Mouse (Mus musculus): ENCODE results near the gene Camk1. TPM values are rescaled to one million over a fixed set of nuclear protein-coding genes. Genes with fewer than 3 reads are reported as not detected.
A peak's percentile ranks its signal among the peaks of the same experiment; 100 is the strongest.

Gene Camk1
- 0.19 and 0.31 TPM in 2 replicates for polyA plus RNA-seq (2012)

DNA sequence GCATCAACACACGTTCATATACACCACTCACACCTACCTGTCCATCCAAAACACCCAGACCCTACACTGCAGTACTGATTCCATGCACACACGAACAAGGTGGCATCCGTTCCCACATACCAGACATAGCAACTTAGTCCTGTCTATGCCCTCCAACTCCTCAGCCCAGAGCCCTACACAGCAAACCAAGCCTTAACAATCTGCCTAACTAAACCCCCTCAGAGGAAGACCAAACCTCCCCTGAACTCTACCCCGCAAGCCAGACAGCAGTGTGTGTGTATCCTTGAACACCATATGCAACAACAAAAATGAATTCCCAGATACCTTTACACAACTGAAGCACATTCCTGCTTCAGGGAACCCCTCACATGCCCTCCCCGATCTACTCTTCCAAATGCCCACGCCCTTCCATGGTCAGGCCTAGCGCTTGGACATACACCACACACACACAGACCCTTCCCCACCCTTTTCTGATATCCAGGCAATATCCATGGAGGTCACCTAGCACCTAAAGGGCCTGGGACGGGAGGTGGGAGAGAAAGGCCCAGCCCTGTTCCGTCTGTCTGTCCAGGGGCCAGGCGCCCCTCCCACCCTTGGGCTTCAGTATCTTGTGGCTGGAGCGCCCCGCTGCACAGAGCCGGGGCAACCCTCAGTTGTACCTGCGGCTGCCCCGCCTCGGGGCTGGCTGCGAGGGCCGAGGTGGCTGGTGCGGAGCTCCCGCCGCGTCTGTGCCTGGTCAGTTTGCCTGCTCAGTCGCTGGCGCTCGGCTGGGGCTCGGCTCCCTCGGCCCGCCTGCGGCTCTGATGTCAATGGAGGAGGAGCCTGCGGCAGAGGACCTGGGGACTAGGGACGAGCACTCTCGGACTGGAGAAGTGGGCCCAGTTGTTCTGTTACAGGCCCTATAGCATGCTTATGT lies at the start of gene Camk1:
TSS of gene Camk1 (minus strand) at position 808 of the 916 bp plus-strand sequence.
- Histone ChIP-seq H3K4me1 (ENCODE audit: control insufficient read depth) (peaks cover 14% of the 10 kb centered on the region), H3K4me3 (replicated peaks) (peak within 1 kb of the TSS; percentile 59)

DNA sequence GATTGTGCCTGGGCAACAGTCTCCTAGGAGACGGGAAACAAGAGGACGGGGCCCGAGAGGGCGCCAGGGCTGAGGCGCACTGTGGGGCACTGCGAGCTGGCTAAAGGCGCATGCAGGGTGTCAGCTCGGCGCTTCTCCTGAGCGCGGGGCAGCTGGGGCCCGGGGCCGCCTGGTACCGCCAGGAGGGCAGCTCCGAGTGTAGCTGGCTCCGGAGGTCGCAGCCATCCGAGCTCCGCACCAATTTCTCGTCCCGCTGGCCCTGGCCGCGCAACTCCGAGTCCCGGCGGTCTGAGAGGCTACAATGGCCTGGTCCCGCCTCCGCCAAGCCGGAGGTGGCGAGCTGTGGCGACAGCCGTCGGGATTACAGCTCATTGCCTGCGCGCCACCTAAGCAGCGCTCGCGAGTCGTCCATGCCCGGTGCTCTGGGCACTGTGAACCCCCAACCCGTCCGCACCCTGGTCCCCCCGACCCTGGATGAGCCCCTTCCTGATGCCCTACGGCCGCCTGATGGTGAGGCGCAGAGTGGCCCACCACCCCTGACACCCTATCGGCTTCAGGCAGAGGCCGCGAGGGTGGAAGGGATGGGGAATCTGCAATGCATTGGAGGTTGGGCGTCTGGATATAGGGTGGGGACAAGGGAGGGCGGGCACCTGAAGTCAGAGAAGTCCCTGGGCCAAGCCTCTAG lies 48.7 kb upstream of the Camk1 start:
- Histone ChIP-seq H3K4me3 (replicated peaks) (peak overlapping the region; percentile 26), H3K36me3 (ENCODE audit: control insufficient read depth) (peaks cover 40% of the 10 kb centered on the region), H3K4me1 (ENCODE audit: control insufficient read depth) (peaks cover 8% of the 10 kb centered on the region), H3K9me3 (ENCODE audit: control insufficient read depth, low read length) (peaks cover 3% of the 10 kb centered on the region; the same call in 1 of the 2 replicates), H3K27me3 (ENCODE audit: control insufficient read depth) (peaks cover 27% of the 10 kb centered on the region)
- TF ChIP-seq TAL1 (IDR thresholded peaks at IDR 0.05; ENCODE audit: low read length) = no peak
- no peak for TF ChIP-seq GATA1 (IDR thresholded peaks at IDR 0.05; ENCODE audit: low read length)

More for the DNA sequence above, at the start of gene Camk1:
- TF ChIP-seq GATA1 (IDR thresholded peaks at IDR 0.05; ENCODE audit: low read length) (no peak), TAL1 (IDR thresholded peaks at IDR 0.05; ENCODE audit: low read length) (no peak)
- H3K36me3 ChIP-seq (ENCODE audit: control insufficient read depth) = no peaks in the 10 kb centered on the region; the same call in 1 of the 2 replicates
- peaks cover 10% of the 10 kb centered on the region for H3K27me3 ChIP-seq (ENCODE audit: control insufficient read depth)
- H3K9me3 ChIP-seq (ENCODE audit: control insufficient read depth, low read length) = no peaks in the 10 kb centered on the region

DNA sequence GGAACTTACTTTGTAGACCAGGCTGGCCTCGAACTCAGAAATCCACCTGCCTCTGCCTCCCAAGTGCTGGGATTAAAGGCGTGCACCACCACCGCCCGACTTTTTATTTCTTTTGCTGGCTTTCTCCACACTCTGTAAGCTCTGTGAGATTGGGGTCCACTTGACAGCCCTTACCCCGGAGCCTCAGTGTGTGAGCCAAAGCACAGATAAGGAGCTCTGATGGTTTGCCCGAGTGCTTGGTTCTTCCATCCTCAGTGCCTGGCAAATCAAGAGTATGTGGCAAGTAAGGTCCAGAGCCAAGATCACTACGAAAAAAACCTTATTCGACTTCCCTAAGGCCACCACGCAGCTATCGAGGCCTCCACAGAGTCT lies 48.2 kb upstream of the Camk1 start:
- Histone ChIP-seq H3K4me1 (ENCODE audit: control insufficient read depth) (peaks cover 8% of the 10 kb centered on the region), H3K9me3 (ENCODE audit: control insufficient read depth, low read length) (peaks cover 3% of the 10 kb centered on the region; the same call in 1 of the 2 replicates), H3K27me3 (ENCODE audit: control insufficient read depth) (peaks cover 27% of the 10 kb centered on the region), H3K36me3 (ENCODE audit: control insufficient read depth) (peaks cover 45% of the 10 kb centered on the region), H3K4me3 (replicated peaks) (peak overlapping the region; percentile 24)
- TF ChIP-seq GATA1 (IDR thresholded peaks at IDR 0.05; ENCODE audit: low read length) = no peak
- TF ChIP-seq TAL1 (IDR thresholded peaks at IDR 0.05; ENCODE audit: low read length) = no peak

DNA sequence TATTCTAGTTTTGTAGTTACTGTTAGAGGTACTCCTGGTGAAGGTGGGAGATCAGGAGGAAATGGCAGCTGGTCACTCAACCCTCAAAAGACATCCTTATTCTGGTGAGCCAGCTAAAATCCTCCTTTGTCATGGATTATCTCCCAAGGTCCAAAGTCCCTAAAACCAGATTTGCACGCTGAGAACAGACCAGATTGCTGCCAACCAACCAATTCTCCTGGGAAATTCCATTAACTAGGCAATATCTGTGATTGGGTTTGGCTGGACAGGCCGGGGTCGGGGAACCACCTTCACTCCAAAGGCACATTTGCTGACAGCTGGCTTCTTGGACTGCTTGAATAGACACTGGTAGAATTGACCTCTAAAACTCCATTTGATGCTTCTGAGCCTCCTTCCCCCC lies 46.9 kb upstream of the Camk1 start:
- no peak overlapping the region for H3K4me3 ChIP-seq (replicated peaks)
- TF ChIP-seq GATA1 (IDR thresholded peaks at IDR 0.05; ENCODE audit: low read length) (no peak), TAL1 (IDR thresholded peaks at IDR 0.05; ENCODE audit: low read length) (no peak)
- peaks cover 58% of the 10 kb centered on the region for H3K36me3 ChIP-seq (ENCODE audit: control insufficient read depth)
- peaks cover 27% of the 10 kb centered on the region for H3K27me3 ChIP-seq (ENCODE audit: control insufficient read depth)
- peaks cover 3% of the 10 kb centered on the region; the same call in 1 of the 2 replicates for H3K9me3 ChIP-seq (ENCODE audit: control insufficient read depth, low read length)
- H3K4me1 ChIP-seq (ENCODE audit: control insufficient read depth) = peaks cover 8% of the 10 kb centered on the region

DNA sequence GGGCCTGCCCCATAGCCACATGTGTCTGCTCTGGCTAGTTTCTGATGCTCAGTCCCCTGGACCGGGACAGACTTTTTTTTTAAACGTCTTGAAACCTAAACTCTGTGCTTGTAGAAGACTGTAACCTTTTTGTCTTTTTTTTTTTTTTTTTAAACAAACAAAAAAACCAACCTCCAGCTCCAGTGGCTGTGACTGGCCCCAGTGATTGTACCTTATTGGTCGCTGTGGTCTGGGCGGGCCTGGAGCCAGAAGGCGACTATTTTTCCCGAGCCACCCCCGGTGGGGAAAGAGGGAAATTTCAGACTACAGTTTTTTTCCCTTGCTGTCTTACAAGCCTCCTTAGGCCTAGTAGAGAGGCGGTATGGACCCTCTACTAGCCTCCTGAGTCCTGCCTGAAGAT lies 45.2 kb upstream of the Camk1 start, which contains the start of gene Ttll3:
TSS of gene Ttll3 (plus strand) at position 301 of the 400 bp plus-strand sequence.
- TF ChIP-seq TAL1 (IDR thresholded peaks at IDR 0.05; ENCODE audit: low read length) = no peak
- TF ChIP-seq GATA1 (IDR thresholded peaks at IDR 0.05; ENCODE audit: low read length) = no peak
- Histone ChIP-seq H3K27me3 (ENCODE audit: control insufficient read depth) (peaks cover 27% of the 10 kb centered on the region), H3K9me3 (ENCODE audit: control insufficient read depth, low read length) (no peaks in the 10 kb centered on the region), H3K4me3 (replicated peaks) (no peak within 1 kb of the TSS), H3K4me1 (ENCODE audit: control insufficient read depth) (peaks cover 8% of the 10 kb centered on the region), H3K36me3 (ENCODE audit: control insufficient read depth) (peaks cover 73% of the 10 kb centered on the region)

DNA sequence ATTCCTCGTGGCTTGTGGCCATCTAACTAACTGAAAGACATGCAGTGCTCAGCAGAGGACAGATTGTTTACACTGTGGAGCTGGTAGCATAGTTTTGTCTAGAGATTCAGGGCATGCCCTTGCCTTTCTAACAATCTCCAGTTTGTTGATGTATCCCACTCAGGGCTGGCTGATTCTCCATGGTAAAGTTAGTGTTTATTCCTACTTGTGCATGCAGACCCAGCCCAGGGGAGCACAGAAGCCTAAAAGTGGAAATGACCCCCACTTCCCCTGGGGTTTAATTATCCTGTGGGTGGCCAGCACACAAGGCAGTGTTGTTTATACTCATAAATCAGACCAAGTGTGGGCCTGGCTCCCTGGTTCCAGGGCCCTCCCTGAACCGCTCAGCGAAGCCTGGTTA lies 42.2 kb upstream of the Camk1 start:
- Histone ChIP-seq H3K27me3 (ENCODE audit: control insufficient read depth) (peaks cover under 1% of the 10 kb centered on the region; the same call in 1 of the 2 replicates), H3K4me3 (replicated peaks) (no peak overlapping the region), H3K4me1 (ENCODE audit: control insufficient read depth) (peaks cover 2% of the 10 kb centered on the region; the same call in 1 of the 2 replicates), H3K36me3 (ENCODE audit: control insufficient read depth) (peaks cover 100% of the 10 kb centered on the region), H3K9me3 (ENCODE audit: control insufficient read depth, low read length) (no peaks in the 10 kb centered on the region)
- TF ChIP-seq GATA1 (IDR thresholded peaks at IDR 0.05; ENCODE audit: low read length) = no peak
- TF ChIP-seq TAL1 (IDR thresholded peaks at IDR 0.05; ENCODE audit: low read length) = no peak

DNA sequence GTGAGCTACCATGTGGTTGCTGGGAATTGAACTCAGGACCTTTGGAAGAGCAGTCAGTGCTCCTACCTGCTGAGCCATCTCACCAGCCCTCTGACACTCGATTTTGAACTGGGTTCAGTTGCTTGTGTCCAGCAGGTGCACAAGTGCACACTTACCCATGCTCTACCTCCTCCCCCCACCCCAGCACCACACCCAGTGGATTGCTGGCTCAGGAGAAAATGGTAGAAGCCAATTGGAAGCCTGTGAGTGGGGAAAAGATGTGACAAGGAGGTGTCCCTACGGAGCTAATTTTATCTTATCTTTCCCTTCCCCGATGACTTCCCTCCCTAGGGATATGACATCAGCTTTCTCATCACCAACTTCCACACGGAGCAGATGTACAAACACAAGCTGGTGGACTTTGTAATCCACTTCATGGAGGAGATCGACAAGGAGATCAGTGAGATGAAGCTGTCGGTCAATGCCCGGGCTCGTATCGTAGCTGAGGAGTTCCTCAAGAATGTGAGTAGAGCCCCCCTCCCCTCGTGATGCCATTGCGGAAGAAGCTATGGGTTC lies 41.5 kb upstream of the Camk1 start:
- Histone ChIP-seq H3K4me1 (ENCODE audit: control insufficient read depth) (peaks cover 8% of the 10 kb centered on the region), H3K9me3 (ENCODE audit: control insufficient read depth, low read length) (no peaks in the 10 kb centered on the region)

DNA sequence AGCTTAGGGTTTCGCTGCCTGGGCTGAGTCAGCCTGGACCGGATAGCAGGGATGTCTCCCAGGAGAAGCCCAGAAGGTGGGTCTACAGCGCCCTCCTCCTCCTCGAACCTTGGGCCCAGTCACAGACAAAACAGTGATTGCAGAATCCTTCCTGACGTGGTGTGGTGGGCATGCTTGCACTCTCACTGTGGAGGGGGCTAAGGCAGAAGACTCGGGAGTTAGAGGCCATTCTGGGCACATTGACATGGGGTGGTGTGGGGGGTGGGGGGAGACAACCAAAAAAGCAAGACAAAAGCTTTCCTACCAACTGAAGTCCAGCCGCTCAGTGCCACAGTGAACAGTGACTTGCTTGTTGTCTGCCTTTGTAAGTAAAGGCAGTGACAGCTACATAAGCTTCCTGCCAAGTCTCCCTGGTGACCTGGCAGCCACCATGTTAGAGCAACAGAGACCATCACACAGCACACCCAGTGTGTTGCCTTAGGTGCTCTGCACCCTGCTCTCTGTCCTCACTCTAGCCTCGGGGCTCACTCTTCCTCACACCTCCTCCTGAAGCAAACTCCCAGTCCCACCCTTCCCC lies 40.7 kb upstream of the Camk1 start:
- Histone ChIP-seq H3K9me3 (ENCODE audit: control insufficient read depth, low read length) (no peaks in the 10 kb centered on the region), H3K27me3 (ENCODE audit: control insufficient read depth) (no peaks in the 10 kb centered on the region), H3K4me3 (replicated peaks) (no peak overlapping the region), H3K36me3 (ENCODE audit: control insufficient read depth) (peaks cover 97% of the 10 kb centered on the region), H3K4me1 (ENCODE audit: control insufficient read depth) (peaks cover 16% of the 10 kb centered on the region)
- TF ChIP-seq TAL1 (IDR thresholded peaks at IDR 0.05; ENCODE audit: low read length) (no peak), GATA1 (IDR thresholded peaks at IDR 0.05; ENCODE audit: low read length) (no peak)

More for the DNA sequence above, 41.5 kb upstream of the Camk1 start:
- no peaks in the 10 kb centered on the region for H3K27me3 ChIP-seq (ENCODE audit: control insufficient read depth)
- H3K36me3 ChIP-seq (ENCODE audit: control insufficient read depth) = peaks cover 100% of the 10 kb centered on the region
- H3K4me3 ChIP-seq (replicated peaks) = no peak overlapping the region
- TF ChIP-seq TAL1 (IDR thresholded peaks at IDR 0.05; ENCODE audit: low read length) (no peak), GATA1 (IDR thresholded peaks at IDR 0.05; ENCODE audit: low read length) (no peak)

Data from erythroblast, embryonic 14.5 days (primary cell).